Mouse (Mus musculus) forebrain, embryonic 11.5 days (tissue): ENCODE results near the gene H2-Eb1. TPM values are rescaled to one million over a fixed set of nuclear protein-coding genes. Genes with fewer than 3 reads are reported as not detected.

ENCODE experiments used
- ATAC-seq: fragments of 200-750 bp; cut with Nextera tagmentation; replicated peaks from 2 replicates; pipeline ENCODE4 v1.8.0; 2017; ENCODE audit warnings: moderate TSS enrichment; ENCODE audit not compliant: low FRiP score
- DNase-seq: peaks from one replicate; pipeline ENCODE4 v3.0.0-alpha.2; 2017; ENCODE audit warnings: low spot score
- H3K27ac ChIP-seq: fragments of 300-500 bp; sonication (generic); 2 replicates; pipeline ENCODE4 v1.5.1; 2014; ENCODE audit warnings: low read depth, low read length
- H3K27me3 ChIP-seq: fragments of 300-500 bp; sonication (generic); 2 replicates; pipeline ENCODE4 v1.6.1; 2014; ENCODE audit warnings: mild to moderate bottlenecking, low read length, mixed read lengths; ENCODE audit not compliant: control insufficient read depth, insufficient read depth
- H3K36me3 ChIP-seq: fragments of 300-500 bp; sonication (generic); 2 replicates; pipeline ENCODE4 v1.6.1; 2014; ENCODE audit warnings: mild to moderate bottlenecking, low read length, moderate library complexity, mixed read lengths; ENCODE audit not compliant: control insufficient read depth, insufficient read depth
- H3K4me1 ChIP-seq: fragments of 300-500 bp; sonication (generic); replicated peaks from 2 replicates; pipeline ENCODE4 v1.6.1; 2014; ENCODE audit warnings: low read length, mixed read lengths; ENCODE audit not compliant: control insufficient read depth, insufficient read depth
- H3K4me2 ChIP-seq: fragments of 300-500 bp; sonication (generic); 2 replicates; pipeline ENCODE4 v1.6.1; 2014; ENCODE audit warnings: low read depth, mild to moderate bottlenecking, low read length, moderate library complexity, mixed read lengths; ENCODE audit not compliant: severe bottlenecking
- H3K4me3 ChIP-seq: fragments of 300-500 bp; sonication (generic); 2 replicates; pipeline ENCODE4 v1.5.1; 2014; ENCODE audit warnings: low read depth, low read length
- H3K9ac ChIP-seq: fragments of 300-500 bp; sonication (generic); 2 replicates; pipeline ENCODE4 v1.6.1; 2014; ENCODE audit warnings: low read length
- H3K9me3 ChIP-seq: fragments of 300-500 bp; sonication (generic); 2 replicates; pipeline ENCODE4 v1.6.1; 2016; ENCODE audit warnings: low read length, mixed read lengths; ENCODE audit not compliant: control insufficient read depth
- WGBS: fragments of 180-500 bp; shearing (Covaris S2); extraction: QIAGEN DNeasy Blood & Tissue Kit; methylation state at CpG from one replicate; pipeline ENCODE4 v1.1.7; 2014; 5-methylcytosine and 5-hydroxymethylcytosine counted together
- polyA plus RNA-seq: library from polyadenylated mRNA; unstranded; fragments of >200 nt; fragmentation: Nextera tagmentation; extraction: Ambion mirVana; gene quantifications from 2 replicates; pipeline ENCODE4 v1.2.1, GENCODE M21; 2014

H2-Eb1 gene
- polyA plus RNA-seq, 1 experiment from 2014 or later: 0.92 TPM

DNA sequence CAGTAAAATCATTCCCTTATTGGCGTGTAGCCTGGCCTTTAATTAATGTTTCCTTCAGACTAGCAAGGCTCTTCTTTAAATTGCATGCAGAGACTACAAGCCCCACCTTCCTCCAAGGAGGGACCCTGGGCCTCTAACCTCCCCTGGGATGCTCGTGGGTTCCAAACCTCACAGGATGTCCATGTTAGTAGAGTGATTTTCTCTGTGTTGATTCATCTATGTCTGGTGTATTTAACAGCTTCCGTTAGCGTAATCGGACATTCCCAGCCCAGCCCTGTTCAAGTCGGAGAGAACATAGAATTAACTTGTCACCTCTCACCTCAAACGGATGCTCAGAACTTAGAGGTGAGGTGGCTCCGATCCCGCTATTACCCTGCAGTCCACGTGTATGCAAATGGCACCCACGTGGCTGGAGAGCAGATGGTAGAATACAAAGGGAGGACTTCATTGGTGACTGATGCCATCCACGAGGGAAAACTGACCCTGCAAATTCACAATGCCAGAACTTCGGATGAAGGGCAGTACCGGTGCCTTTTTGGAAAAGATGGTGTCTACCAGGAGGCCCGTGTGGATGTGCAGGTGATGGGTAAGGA lies 57.4 kb downstream of the H2-Eb1 start:
- Histone ChIP-seq H3K9ac (no peak overlapping the region), H3K36me3 (no peaks in the 10 kb centered on the region), H3K27me3 (no peaks in the 10 kb centered on the region), H3K4me1 (no peaks in the 10 kb centered on the region), H3K4me2 (no peak overlapping the region), H3K9me3 (no peaks in the 10 kb centered on the region), H3K27ac (no peak overlapping the region), H3K4me3 (no peak overlapping the region)
- DNase-seq: no peak
- ATAC-seq: no peak
- WGBS: 87% methylated on average over 15 of the region's 15 CpGs

DNA sequence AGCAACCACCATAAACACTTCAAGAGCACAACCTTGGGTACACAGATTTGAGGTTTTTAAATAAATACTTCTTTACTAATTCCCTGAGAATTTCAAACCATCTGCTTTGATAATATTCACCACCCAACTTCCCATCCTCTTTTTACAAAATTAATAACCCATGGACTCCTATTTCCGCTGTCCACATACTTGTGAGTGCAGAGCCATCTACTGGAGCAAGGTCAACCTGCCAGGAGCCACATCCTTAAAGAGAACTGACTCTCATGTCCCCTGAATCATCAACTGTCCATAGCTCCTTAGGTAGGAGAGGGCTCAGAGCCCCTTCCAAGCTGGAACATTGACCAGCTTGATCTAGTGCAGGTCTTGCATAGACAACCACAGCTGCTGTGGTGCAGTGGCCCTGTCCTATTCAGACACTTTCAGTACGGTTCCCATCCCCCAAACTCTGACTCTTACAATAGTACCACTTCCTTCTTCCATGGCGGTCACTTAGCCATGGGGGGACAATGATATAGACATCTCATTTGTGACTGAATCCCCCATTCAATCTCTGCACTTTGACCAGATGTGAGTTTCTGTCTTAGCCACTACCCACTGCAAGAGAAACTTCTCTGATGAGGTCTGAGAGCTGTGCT lies 58.1 kb downstream of the H2-Eb1 start:
- no peaks in the 10 kb centered on the region for H3K36me3 ChIP-seq
- no peak overlapping the region for H3K4me2 ChIP-seq
- no peaks in the 10 kb centered on the region for H3K9me3 ChIP-seq
- WGBS: 84% methylated on average over 3 of the region's 3 CpGs
- no peaks in the 10 kb centered on the region for H3K4me1 ChIP-seq
- H3K27me3 ChIP-seq: no peaks in the 10 kb centered on the region
- ATAC-seq: no peak
- no peak overlapping the region for H3K4me3 ChIP-seq
- no peak for DNase-seq
- H3K27ac ChIP-seq: no peak overlapping the region
- no peak overlapping the region for H3K9ac ChIP-seq

DNA sequence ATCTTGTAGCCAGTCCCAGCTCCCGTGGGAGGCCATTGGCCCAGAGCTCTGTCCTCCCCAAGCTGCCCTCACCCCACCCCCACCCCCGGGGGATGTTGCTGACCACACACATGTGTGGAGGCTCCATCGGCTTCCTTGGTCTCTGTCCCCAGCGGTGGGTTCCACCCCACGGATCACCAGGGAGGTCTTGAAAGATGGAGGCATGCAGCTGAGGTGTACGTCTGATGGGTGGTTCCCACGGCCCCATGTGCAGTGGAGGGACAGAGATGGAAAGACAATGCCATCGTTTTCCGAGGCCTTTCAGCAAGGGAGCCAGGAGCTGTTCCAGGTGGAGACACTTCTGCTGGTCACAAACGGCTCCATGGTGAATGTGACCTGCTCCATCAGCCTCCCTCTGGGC lies 59.4 kb downstream of the H2-Eb1 start:
- DNase-seq: no peak
- Histone ChIP-seq H3K4me3 (no peak overlapping the region), H3K9ac (no peak overlapping the region), H3K27ac (no peak overlapping the region), H3K9me3 (no peaks in the 10 kb centered on the region), H3K36me3 (no peaks in the 10 kb centered on the region), H3K4me1 (no peaks in the 10 kb centered on the region), H3K27me3 (no peaks in the 10 kb centered on the region), H3K4me2 (no peak overlapping the region)
- no peak for ATAC-seq
- 81% methylated on average over 10 of the region's 10 CpGs for WGBS

Other genes with a start within 250 kb of the H2-Eb1 start
- 0.17 and 0.25 TPM in 2 replicates for gene H2-Oa, start 213.5 kb upstream of the H2-Eb1 start, polyA plus RNA-seq
- gene H2-DMa, start 186.3 kb upstream of the H2-Eb1 start, polyA plus RNA-seq: 7.2 and 8.2 TPM in 2 replicates
- 152 and 163 TPM in 2 replicates for gene Brd2, start 183.2 kb upstream of the H2-Eb1 start, polyA plus RNA-seq
- gene H2-DMb2, start 162.6 kb upstream of the H2-Eb1 start, polyA plus RNA-seq: 0.15 TPM in 1 of 2 replicates, not detected in the other
- gene H2-DMb1, start 152.8 kb upstream of the H2-Eb1 start, polyA plus RNA-seq: 0.15 and 0.87 TPM in 2 replicates
- gene Tap1, start 118.3 kb upstream of the H2-Eb1 start, polyA plus RNA-seq: 1.6 and 1.7 TPM in 2 replicates
- 0.99 and 1.6 TPM in 2 replicates for gene Psmb9, start 118.1 kb upstream of the H2-Eb1 start, polyA plus RNA-seq
- 1.5 and 1.6 TPM in 2 replicates for gene Psmb8, start 108.1 kb upstream of the H2-Eb1 start, polyA plus RNA-seq
- 0.11 and 0.41 TPM in 2 replicates for gene Tap2, start 102.3 kb upstream of the H2-Eb1 start, polyA plus RNA-seq
- not detected in 2 replicates for gene H2-Ob, start 67.0 kb upstream of the H2-Eb1 start, polyA plus RNA-seq
- gene H2-Ab1, start 48.2 kb upstream of the H2-Eb1 start, polyA plus RNA-seq: 3.0 and 3.6 TPM in 2 replicates
- gene H2-Aa, start 18.0 kb upstream of the H2-Eb1 start, polyA plus RNA-seq: not detected in 2 replicates
- not detected in 2 replicates for gene H2-Eb2, start 19.8 kb downstream of the H2-Eb1 start, polyA plus RNA-seq
- gene Btnl2, start 49.0 kb downstream of the H2-Eb1 start, polyA plus RNA-seq: not detected in 2 replicates
- gene Btnl1, start 71.3 kb downstream of the H2-Eb1 start, polyA plus RNA-seq: not detected in 2 replicates
- gene BC051142, start 93.0 kb downstream of the H2-Eb1 start, polyA plus RNA-seq: 1.5 and 2.1 TPM in 2 replicates
- gene Btnl4, start 171.5 kb downstream of the H2-Eb1 start, polyA plus RNA-seq: not detected in 2 replicates
- not detected in 2 replicates for gene Btnl6, start 211.5 kb downstream of the H2-Eb1 start, polyA plus RNA-seq